Mouse (Mus musculus) C2C12 (cell line): ENCODE data around the gene Zfp518a. TPM values are rescaled to one million over a fixed set of nuclear protein-coding genes. Genes with fewer than 3 reads are reported as not detected.

Experiments
- H3K27me3 ChIP-seq: one replicate; pipeline ENCODE4 v1.6.1; 2011; ENCODE audit not compliant: control insufficient read depth, insufficient read depth, insufficient read length
- H3K36me3 ChIP-seq: one replicate; pipeline ENCODE4 v1.6.1; 2011; ENCODE audit not compliant: control insufficient read depth, insufficient read depth
- H3K4me3 ChIP-seq: one replicate; pipeline ENCODE4 v1.5.1; 2011; ENCODE audit warnings: mild to moderate bottlenecking, control low read depth; ENCODE audit not compliant: poor library complexity, insufficient read depth, severe bottlenecking
- H3K79me2 ChIP-seq: one replicate; pipeline ENCODE4 v1.6.1; 2011; ENCODE audit not compliant: control insufficient read depth, insufficient read depth
- H3K79me3 ChIP-seq: one replicate; pipeline ENCODE4 v1.6.1; 2011; ENCODE audit warnings: low read depth, control low read depth
- H3ac ChIP-seq: one replicate; pipeline ENCODE3; 2011; ENCODE audit warnings: low read depth; ENCODE audit not compliant: control insufficient read depth, insufficient read length
- CEBPB ChIP-seq: IDR thresholded peaks from one replicate; pipeline ENCODE4 v1.6.1; 2011; ENCODE audit warnings: low read depth, mild to moderate bottlenecking, control low read depth, moderate library complexity
- CTCF ChIP-seq: IDR thresholded peaks from one replicate; pipeline ENCODE4 v1.5.1; 2011; ENCODE audit not compliant: control insufficient read depth, insufficient read depth, insufficient read length
- FOSL1 ChIP-seq: IDR thresholded peaks from one replicate; pipeline ENCODE4 v1.8.0; 2011; ENCODE audit warnings: mild to moderate bottlenecking, low read length; ENCODE audit not compliant: poor library complexity, insufficient read depth, severe bottlenecking
- MAX ChIP-seq: IDR thresholded peaks from one replicate; pipeline ENCODE4 v1.6.1; 2011; ENCODE audit warnings: mild to moderate bottlenecking, control low read depth
- MYOD1 ChIP-seq: IDR thresholded peaks from one replicate; pipeline ENCODE4 v1.6.1; 2011; ENCODE audit warnings: low read depth; ENCODE audit not compliant: control insufficient read depth, insufficient read length
- MYOG ChIP-seq: IDR thresholded peaks from one replicate; pipeline ENCODE4 v1.6.1; 2011; ENCODE audit not compliant: control insufficient read depth, insufficient read length; ENCODE audit errors: extremely low read depth
- USF1 ChIP-seq: IDR thresholded peaks from one replicate; pipeline ENCODE4 v1.6.1; 2011; ENCODE audit warnings: low read depth, mild to moderate bottlenecking, control low read depth, moderate library complexity
- polyA plus RNA-seq: library from polyadenylated mRNA; unstranded; fragments of >200 nt; fragmentation: generic; extraction: Trizol; gene quantifications from one replicate; pipeline ENCODE4 v1.2.1, GENCODE M21; 2012; ENCODE audit warnings: missing spikeins

The Zfp518a gene
- polyA plus RNA-seq, 1 experiment = 0.49 TPM

- peaks cover 12% of the 10 kb centered on the region for H3K27me3 ChIP-seq
- no peak overlapping the region for H3ac ChIP-seq
- H3K36me3 ChIP-seq = no peaks in the 10 kb centered on the region
- H3K79me2 ChIP-seq = no peaks in the 10 kb centered on the region
- TF ChIP-seq MYOD1 (no peak), FOSL1 (no peak)
- H3K4me3 ChIP-seq = no peak overlapping the region
- H3K79me3 ChIP-seq = no peaks in the 10 kb centered on the region
Measured at GRCm38 (mm10) chr19:40869425-40870105, 24.9 kb upstream of the Zfp518a start.

- H3K4me3 ChIP-seq = no peak overlapping the region
- H3K79me2 ChIP-seq = no peaks in the 10 kb centered on the region
- H3ac ChIP-seq = no peak overlapping the region
- H3K79me3 ChIP-seq = no peaks in the 10 kb centered on the region
- no peaks in the 10 kb centered on the region for H3K36me3 ChIP-seq
- peaks cover 6% of the 10 kb centered on the region for H3K27me3 ChIP-seq
- TF ChIP-seq MYOG (no peak), CEBPB (no peak), CTCF (no peak), MYOD1 (no peak), MAX (no peak), USF1 (no peak), FOSL1 (no peak)
Measured at GRCm38 (mm10) chr19:40872955-40873665, 21.4 kb upstream of the Zfp518a start.

DNA sequence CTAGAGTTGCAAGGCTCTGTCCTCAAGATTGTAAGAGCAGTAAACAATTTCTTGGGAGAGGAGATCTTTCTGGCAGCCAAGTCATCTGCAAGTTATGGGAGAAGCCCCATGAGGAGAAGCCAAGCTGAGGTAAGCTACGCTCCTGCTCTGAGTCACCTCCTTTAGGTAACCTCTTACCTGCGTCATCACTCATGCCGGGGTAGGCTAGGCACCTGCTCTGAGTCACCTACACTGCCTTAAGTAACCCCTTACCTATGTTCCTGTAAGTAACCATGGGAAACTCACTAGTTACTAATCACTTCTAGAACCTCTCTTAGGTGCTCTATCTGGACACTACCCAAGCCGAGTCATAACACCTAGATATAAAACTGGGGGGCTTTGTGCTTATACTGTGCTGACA is 12.8 kb upstream of the Zfp518a start:
- peaks cover 22% of the 10 kb centered on the region for H3K27me3 ChIP-seq
- TF ChIP-seq MYOD1 (no peak), CTCF (no peak), CEBPB (no peak), MAX (no peak), FOSL1 (no peak), USF1 (no peak), MYOG (no peak)
- no peak overlapping the region for H3ac ChIP-seq

GRCm38 (mm10) chr19:40888887-40889286 is 5.6 kb upstream of the Zfp518a start:
- TF ChIP-seq USF1 = no peak
- no peak for TF ChIP-seq FOSL1
- no peak for TF ChIP-seq MAX
- no peak for TF ChIP-seq MYOG
- no peak for TF ChIP-seq CEBPB
- TF ChIP-seq MYOD1 = no peak
- TF ChIP-seq CTCF = no peak
- peaks cover 4% of the 10 kb centered on the region for H3K27me3 ChIP-seq

More for the DNA sequence above, 12.8 kb upstream of the Zfp518a start:
- no peaks in the 10 kb centered on the region for H3K79me2 ChIP-seq
- no peaks in the 10 kb centered on the region for H3K36me3 ChIP-seq
- H3K4me3 ChIP-seq = no peak overlapping the region
- H3K79me3 ChIP-seq = no peaks in the 10 kb centered on the region

GRCm38 (mm10) chr19:40894071-40894506 is 416 bp upstream of the Zfp518a start:
- no peaks in the 10 kb centered on the region for H3K27me3 ChIP-seq

More at GRCm38 (mm10) chr19:40888887-40889286, 5.6 kb upstream of the Zfp518a start:
- Histone ChIP-seq H3K4me3 (no peak overlapping the region), H3K36me3 (no peaks in the 10 kb centered on the region), H3ac (no peak overlapping the region), H3K79me2 (no peaks in the 10 kb centered on the region), H3K79me3 (no peaks in the 10 kb centered on the region)

More at GRCm38 (mm10) chr19:40894071-40894506, 416 bp upstream of the Zfp518a start:
- Histone ChIP-seq H3K79me2 (no peaks in the 10 kb centered on the region), H3K4me3 (peak overlapping the region; percentile 34), H3K36me3 (no peaks in the 10 kb centered on the region), H3K79me3 (no peaks in the 10 kb centered on the region), H3ac (no peak overlapping the region)
- TF ChIP-seq MYOD1 (no peak), USF1 (no peak), MYOG (no peak), CTCF (no peak), FOSL1 (no peak), CEBPB (no peak), MAX (no peak)
